Mouse (Mus musculus) embryonic facial prominence, embryonic 15.5 days (tissue): ENCODE data around the gene Taf11. TPM values are rescaled to one million over a fixed set of nuclear protein-coding genes. Genes with fewer than 3 reads are reported as not detected.

Experiments
- ATAC-seq: fragments of 200-750 bp; cut with Nextera tagmentation; 2 replicates; pipeline ENCODE4 v1.8.0; 2017; ENCODE audit warnings: low read depth, moderate TSS enrichment; ENCODE audit not compliant: insufficient number of reproducible peaks, low FRiP score, low TSS enrichment
- H3K27ac ChIP-seq: fragments of 300-500 bp; sonication (generic); replicated peaks from 2 replicates; pipeline ENCODE4 v1.5.1; 2015; ENCODE audit warnings: mild to moderate bottlenecking, inconsistent platforms
- H3K27me3 ChIP-seq: fragments of 300-500 bp; sonication (generic); 2 replicates; pipeline ENCODE4 v1.6.1; 2015; ENCODE audit warnings: inconsistent platforms
- H3K36me3 ChIP-seq: fragments of 300-500 bp; sonication (generic); 2 replicates; pipeline ENCODE4 v1.6.1; 2015; ENCODE audit warnings: mild to moderate bottlenecking, inconsistent platforms
- H3K4me1 ChIP-seq: fragments of 300-500 bp; sonication (generic); 2 replicates; pipeline ENCODE4 v1.6.1; 2015; ENCODE audit warnings: inconsistent platforms
- H3K4me2 ChIP-seq: fragments of 300-500 bp; sonication (generic); replicated peaks from 2 replicates; pipeline ENCODE4 v1.6.1; 2015; ENCODE audit warnings: mild to moderate bottlenecking, inconsistent platforms
- H3K4me3 ChIP-seq: fragments of 300-500 bp; sonication (generic); replicated peaks from 2 replicates; pipeline ENCODE4 v1.5.1; 2015; ENCODE audit warnings: mild to moderate bottlenecking, inconsistent platforms
- H3K9ac ChIP-seq: fragments of 300-500 bp; sonication (generic); 2 replicates; pipeline ENCODE4 v1.6.1; 2015; ENCODE audit warnings: inconsistent platforms
- H3K9me3 ChIP-seq: fragments of 300-500 bp; sonication (generic); replicated peaks from 2 replicates; pipeline ENCODE4 v1.6.1; 2016; ENCODE audit warnings: inconsistent platforms
- WGBS: fragments of 180-500 bp; shearing (Covaris S2); methylation state at CpG from one replicate; pipeline ENCODE4 v1.1.7; 2015; 5-methylcytosine and 5-hydroxymethylcytosine counted together
- polyA plus RNA-seq: library from polyadenylated mRNA; unstranded; fragments of >200 nt; fragmentation: Nextera tagmentation; extraction: Ambion mirVana; gene quantifications from 2 replicates; pipeline ENCODE4 v1.2.1, GENCODE M21; 2015

The Taf11 gene
- polyA plus RNA-seq, 1 experiment from 2014 or later: 65.9 TPM

DNA sequence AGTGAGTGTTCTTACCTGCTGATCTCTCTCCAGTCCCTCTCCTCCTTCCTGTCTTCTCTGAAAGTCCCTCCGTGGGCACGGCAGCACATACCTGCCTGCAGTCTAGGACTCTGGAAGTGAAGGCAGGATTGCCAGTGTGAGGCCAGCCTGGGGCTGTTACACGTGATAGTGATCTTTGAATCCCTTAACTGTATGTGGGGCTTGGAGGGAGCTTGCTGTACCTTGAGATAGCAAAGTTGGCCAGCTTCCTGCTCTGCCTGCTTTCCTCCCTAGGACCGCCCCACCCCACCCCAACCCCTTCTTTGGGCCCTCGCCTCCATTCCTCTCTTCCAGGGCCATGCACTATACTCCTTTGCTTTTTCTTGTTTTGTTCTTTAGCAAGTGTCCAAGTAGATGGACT lies 35.1 kb downstream of the Taf11 start:
- Histone ChIP-seq H3K27me3 (no peaks in the 10 kb centered on the region), H3K4me1 (no peaks in the 10 kb centered on the region)

DNA sequence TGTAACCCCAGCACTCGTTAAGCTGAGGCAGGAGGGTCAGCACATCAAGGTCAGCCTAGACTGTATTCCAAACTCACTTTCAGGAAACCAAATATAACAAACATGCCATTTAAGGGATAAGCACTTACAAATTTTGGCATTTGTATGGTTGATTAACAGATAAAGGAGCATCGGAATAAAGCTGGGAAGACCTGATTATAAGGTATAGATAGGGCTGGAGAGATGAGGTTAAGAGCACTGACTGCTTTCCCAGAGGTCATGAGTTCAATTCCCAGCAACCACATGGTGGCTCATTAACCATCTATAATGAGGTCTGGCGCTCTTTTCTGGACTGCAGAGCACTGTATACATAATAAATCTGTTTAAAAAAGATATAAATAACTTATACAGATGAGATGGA lies 36.1 kb downstream of the Taf11 start:
- Histone ChIP-seq H3K27me3 (no peaks in the 10 kb centered on the region), H3K4me3 (no peak overlapping the region), H3K9me3 (no peaks in the 10 kb centered on the region), H3K27ac (no peak overlapping the region), H3K36me3 (peaks cover 12% of the 10 kb centered on the region; the same call in 1 of the 2 replicates), H3K4me1 (no peaks in the 10 kb centered on the region), H3K4me2 (no peak overlapping the region), H3K9ac (no peak overlapping the region)
- 74% methylated on average over 3 of the region's 3 CpGs for whole genome bisulfite sequencing
- ATAC-seq: no peak

More for the DNA sequence above, 35.1 kb downstream of the Taf11 start:
- Histone ChIP-seq H3K27ac (no peak overlapping the region), H3K36me3 (peaks cover 19% of the 10 kb centered on the region; the same call in 1 of the 2 replicates), H3K9me3 (no peaks in the 10 kb centered on the region), H3K4me3 (no peak overlapping the region), H3K4me2 (no peak overlapping the region), H3K9ac (no peak overlapping the region)
- ATAC-seq: no peak
- WGBS: 57% methylated on average over 5 of the region's 5 CpGs

DNA sequence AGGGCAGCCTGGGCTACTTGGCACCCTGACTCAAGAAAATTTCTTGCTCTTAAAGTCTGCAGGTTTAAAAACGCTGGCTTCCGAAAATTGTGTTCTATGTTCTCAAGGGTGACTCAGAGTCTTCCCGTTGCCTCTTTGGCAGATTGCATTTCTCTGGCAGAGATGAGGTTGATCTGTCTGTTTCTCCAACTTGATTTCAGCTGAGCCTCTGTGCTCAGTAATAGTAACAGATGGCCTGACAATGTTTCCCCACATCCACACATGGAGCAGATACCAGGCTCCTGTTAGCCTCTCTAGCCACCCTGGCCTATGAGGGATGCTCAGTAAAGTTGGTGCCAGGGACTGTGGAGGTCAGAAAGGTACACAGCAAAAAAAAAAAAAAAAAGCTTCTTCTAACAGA lies 37.8 kb downstream of the Taf11 start:
- Histone ChIP-seq H3K4me3 (no peak overlapping the region), H3K4me2 (no peak overlapping the region), H3K27ac (no peak overlapping the region), H3K27me3 (no peaks in the 10 kb centered on the region), H3K36me3 (peaks cover 5% of the 10 kb centered on the region; the same call in 1 of the 2 replicates), H3K9me3 (no peaks in the 10 kb centered on the region), H3K9ac (no peak overlapping the region), H3K4me1 (no peaks in the 10 kb centered on the region)
- ATAC-seq: no peak
- WGBS: 90% methylated on average over 3 of the region's 3 CpGs

DNA sequence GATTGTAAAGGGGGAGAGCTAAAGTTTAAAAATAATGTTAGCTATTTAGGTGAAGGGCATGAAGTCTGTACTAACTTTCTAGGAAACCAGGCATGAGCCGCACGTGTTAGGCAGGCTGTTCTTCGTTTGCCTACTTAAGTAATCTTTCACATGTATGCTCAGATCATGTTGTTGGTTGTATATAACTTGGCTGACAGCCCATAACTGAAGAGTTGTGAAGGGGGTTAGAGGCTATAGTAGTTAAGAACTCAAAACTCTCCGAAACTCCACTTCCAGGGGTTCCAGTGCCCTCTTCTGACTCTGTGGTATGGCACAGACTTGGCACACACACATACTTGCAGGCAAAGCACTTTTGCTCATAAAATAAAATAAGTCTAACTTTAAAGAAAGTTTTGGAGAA lies 42.9 kb downstream of the Taf11 start:
- H3K9ac ChIP-seq: no peak overlapping the region
- no peaks in the 10 kb centered on the region for H3K9me3 ChIP-seq
- ATAC-seq: no peak
- H3K27me3 ChIP-seq: no peaks in the 10 kb centered on the region
- H3K4me1 ChIP-seq: no peaks in the 10 kb centered on the region
- H3K4me3 ChIP-seq: no peak overlapping the region
- H3K4me2 ChIP-seq: no peak overlapping the region
- WGBS: 63% methylated on average over 4 of the region's 4 CpGs
- peaks cover 5% of the 10 kb centered on the region; the same call in 1 of the 2 replicates for H3K36me3 ChIP-seq
- H3K27ac ChIP-seq: no peak overlapping the region

DNA sequence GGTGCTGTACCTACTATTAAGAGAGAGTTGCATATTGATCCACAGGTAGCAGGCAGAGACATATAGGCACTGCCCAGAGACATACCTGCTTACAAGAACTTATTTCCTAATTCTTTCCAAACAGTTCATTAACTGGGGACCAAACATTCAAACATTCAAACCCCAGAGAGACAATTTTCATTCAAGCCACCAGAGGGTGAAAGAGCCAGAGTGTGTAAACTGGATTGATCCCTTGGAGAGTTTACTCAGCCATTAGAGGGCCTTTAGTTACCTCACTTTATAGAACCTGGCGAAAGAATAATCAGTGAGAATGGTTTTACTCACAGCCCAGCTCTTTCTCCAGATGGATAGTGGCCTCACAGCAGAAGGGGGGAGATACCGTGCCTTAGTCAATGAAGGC lies 44.2 kb downstream of the Taf11 start:
- ATAC-seq: no peak
- 88% methylated on average over 2 of the region's 2 CpGs for WGBS
- no peaks in the 10 kb centered on the region for H3K4me1 ChIP-seq

DNA sequence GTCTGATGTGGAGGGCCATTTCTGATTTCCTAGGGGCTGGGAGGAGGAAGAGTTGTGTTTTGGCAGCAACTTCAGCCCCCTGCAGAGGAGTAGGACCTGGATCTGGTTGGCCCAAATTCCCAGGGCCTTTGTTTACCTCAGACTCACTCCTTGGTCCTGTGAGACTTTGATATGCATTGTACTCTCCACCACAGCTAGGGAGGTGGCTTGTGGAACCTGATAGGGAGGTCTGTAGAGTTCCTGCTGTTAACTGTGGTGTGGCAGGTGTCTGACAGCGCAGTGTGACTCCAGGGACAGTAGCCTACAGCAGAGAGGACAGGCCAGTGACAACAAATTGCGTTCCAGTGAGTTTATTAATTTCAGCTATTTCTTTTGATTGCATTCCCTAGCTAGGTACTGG lies 50.5 kb downstream of the Taf11 start:
- no peak for ATAC-seq
- no peaks in the 10 kb centered on the region for H3K27me3 ChIP-seq
- no peak overlapping the region for H3K4me3 ChIP-seq
- no peaks in the 10 kb centered on the region for H3K9me3 ChIP-seq
- peaks cover 22% of the 10 kb centered on the region for H3K4me1 ChIP-seq
- H3K9ac ChIP-seq: no peak overlapping the region
- H3K36me3 ChIP-seq: no peaks in the 10 kb centered on the region
- 48% methylated on average over 2 of the region's 2 CpGs for WGBS
- no peak overlapping the region for H3K4me2 ChIP-seq
- H3K27ac ChIP-seq: no peak overlapping the region

More for the DNA sequence above, 44.2 kb downstream of the Taf11 start:
- H3K27me3 ChIP-seq: no peaks in the 10 kb centered on the region
- peaks cover 5% of the 10 kb centered on the region; the same call in 1 of the 2 replicates for H3K36me3 ChIP-seq
- no peak overlapping the region for H3K4me3 ChIP-seq
- no peak overlapping the region for H3K27ac ChIP-seq
- no peak overlapping the region for H3K9ac ChIP-seq
- no peak overlapping the region for H3K4me2 ChIP-seq
- no peaks in the 10 kb centered on the region for H3K9me3 ChIP-seq

DNA sequence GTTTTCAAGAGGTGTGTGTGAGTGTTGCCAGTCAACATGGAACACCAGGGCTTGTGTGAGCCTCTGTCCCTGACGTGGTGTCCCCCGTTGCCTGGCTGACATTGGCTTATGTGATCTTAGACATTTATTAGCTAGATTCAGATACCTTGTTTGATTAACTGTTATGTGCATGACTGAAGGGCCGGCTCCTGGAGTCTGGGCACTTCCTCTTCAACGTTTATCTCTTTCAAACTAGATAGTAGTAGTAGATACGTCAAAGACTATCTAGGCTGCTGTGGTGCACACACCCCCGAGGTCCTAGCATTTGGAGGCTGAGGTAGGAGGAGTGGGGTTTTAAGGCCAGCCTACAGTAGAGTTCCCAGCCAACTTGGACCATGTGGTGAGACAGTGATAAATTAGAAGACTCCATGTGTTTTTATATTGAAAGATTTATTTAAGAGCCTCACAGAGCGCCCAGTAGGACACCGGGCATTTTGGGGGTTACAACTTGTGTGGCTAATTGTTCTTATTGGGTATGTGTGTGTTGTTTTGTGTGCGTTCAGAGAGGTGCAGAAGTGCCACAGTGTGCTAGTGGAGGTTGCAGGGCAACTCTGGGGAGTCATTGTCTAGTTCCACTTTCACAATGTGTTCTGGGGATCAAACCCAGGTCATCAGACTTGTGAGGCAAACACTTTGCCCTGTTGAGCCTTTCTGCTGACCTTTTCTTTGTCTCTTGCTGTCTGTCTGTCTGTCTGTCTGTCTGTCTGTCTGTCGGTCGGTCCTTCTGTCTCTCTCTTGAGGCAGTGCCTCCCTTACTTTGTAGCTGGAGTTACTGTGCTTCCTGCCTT lies 51.8 kb downstream of the Taf11 start:
- WGBS: 45% methylated on average over 11 of the region's 11 CpGs

DNA sequence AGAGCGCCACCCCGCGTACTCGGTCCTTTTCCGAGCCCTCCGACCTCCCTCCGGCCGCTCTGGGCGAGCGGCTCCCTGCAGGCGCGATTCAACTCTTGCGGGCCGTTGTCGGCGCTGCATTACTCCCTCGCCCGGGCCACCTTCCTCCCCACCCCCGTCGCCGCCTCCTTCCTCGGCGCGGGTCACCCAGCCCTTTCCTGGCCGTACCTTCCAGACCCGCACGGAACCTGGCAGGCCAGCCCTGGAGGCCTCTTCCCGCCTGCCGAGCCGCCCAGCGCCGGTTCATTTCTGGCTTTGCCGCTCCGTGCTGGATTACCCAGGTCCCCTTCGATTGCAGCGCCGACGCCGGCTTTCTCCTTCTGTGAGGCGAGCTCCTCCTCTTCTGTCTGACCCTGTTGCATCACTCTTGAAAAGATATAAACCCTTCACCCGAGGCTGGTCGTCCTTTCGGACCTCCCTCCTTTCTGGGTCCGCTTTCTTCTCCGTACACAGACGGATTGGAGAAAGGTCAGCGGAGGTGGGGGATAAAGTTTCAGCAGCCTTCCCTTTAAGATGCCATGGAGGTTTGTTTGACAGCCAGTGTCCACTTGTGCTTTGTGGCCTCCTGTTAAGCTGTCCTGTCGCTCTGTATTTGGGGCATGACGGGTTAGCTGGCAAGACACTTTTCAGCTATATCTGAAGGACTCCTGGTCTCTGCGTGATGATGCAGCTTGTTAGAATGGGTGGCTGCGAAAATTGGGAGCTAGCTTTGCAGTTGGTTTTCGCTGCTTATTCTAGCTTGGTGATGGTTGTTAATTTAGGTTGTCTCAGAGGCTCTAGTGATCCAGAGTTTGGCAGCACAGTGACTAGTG lies 52.6 kb downstream of the Taf11 start:
- peak; percentile 24 for ATAC-seq
- no peaks in the 10 kb centered on the region for H3K9me3 ChIP-seq
- H3K27ac ChIP-seq: peak overlapping the region; percentile 86
- H3K4me3 ChIP-seq: peak overlapping the region; percentile 95
- WGBS: 1% methylated on average over 52 of the region's 52 CpGs
- H3K9ac ChIP-seq: peak overlapping the region; percentile 78
- H3K4me1 ChIP-seq: peaks cover 22% of the 10 kb centered on the region
- H3K36me3 ChIP-seq: peaks cover 18% of the 10 kb centered on the region
- no peaks in the 10 kb centered on the region for H3K27me3 ChIP-seq
- peak overlapping the region; percentile 78 for H3K4me2 ChIP-seq

More for the DNA sequence above, 51.8 kb downstream of the Taf11 start:
- no peak overlapping the region for H3K9ac ChIP-seq
- H3K27me3 ChIP-seq: no peaks in the 10 kb centered on the region
- peak overlapping the region; percentile 78 for H3K4me2 ChIP-seq
- H3K4me3 ChIP-seq: peak overlapping the region; percentile 95
- no peak overlapping the region for H3K27ac ChIP-seq
- ATAC-seq: no peak
- peaks cover 10% of the 10 kb centered on the region; the same call in 1 of the 2 replicates for H3K36me3 ChIP-seq
- peaks cover 22% of the 10 kb centered on the region for H3K4me1 ChIP-seq
- no peaks in the 10 kb centered on the region for H3K9me3 ChIP-seq

DNA sequence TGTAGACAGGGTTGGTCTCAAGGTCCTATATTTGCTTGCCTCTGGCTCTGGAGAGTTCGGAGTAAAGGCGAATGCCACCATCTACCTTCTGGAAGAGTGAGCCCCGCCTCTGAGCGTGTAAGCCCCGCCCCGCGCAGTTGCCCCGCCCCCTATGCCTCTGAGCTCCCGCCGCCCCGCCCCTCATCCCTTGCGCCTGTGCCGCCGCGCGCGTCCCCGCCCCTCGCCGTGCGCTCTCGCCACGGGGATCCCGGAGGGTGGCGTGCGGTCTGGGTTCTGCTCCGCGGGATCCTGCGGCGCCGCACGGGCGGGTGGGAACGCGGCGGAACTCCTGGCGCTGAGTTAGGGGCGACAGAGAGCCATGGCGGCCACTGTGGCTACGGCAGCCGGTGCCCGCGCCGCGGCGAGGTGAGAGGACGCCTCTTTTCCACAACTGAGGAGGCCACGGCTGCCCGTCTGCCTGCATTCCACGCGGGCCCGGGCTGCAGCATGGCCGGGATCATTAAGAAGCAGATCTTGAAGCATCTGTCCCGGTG lies 53.3 kb downstream of the Taf11 start, which contains the start of gene Uhrf1bp1:
TSS of gene Uhrf1bp1 (plus strand) at position 177 of the 533 bp plus-strand sequence.
- Histone ChIP-seq H3K4me2 (peak within 1 kb of the TSS; percentile 78), H3K4me1 (peaks cover 22% of the 10 kb centered on the region), H3K4me3 (peak within 1 kb of the TSS; percentile 95), H3K36me3 (peaks cover 20% of the 10 kb centered on the region), H3K9ac (peak within 1 kb of the TSS; percentile 78), H3K27ac (peak within 1 kb of the TSS; percentile 86), H3K27me3 (no peaks in the 10 kb centered on the region), H3K9me3 (no peaks in the 10 kb centered on the region)
- under 1% methylated on average over 42 of the region's 54 CpGs for WGBS
- ATAC-seq: peak; percentile 85
